Mouse (Mus musculus): ENCODE results near the gene Cntn5.

Gene Cntn5

DNA sequence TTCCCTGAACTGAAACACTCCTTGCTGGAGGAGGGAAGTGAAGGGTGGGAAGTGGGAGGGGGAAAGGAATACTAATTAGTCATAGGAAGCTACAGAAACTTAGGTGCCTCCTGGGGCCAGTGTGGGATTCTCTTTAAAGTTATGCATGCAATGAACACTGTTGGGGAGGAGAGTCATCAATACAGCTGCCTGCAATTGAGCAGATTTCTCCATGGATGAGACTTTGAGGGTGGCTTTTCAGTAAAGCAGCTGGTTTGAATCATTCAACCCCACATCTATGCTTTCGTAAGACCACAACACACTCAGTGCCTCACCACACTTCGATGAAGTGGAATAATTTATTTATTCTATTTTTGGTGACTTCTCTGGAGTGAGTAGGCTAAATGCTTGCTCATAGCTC, 674.9 kb downstream of the Cntn5 start:
- CTCF ChIA-PET, result no interaction called here

DNA sequence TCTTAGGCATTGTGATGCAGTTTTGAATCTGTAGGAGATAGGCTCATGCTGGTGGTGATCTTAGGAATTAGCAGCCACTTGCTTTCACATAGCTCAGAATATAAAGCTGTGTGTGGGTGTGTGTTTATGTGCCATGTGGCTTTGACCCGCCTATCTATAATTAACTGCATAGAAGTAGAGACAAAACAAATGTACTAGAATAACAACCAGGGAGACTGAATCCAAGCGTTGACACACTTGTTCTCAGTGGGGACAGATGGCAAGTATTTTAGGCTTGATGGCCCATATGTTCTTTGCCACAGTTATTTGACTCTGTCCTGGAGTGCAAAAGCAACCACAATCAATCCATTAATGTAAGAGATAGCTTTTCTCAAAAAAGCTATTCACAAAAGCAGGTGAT, 678.6 kb downstream of the Cntn5 start:
- CTCF ChIA-PET, result no interaction called here

DNA sequence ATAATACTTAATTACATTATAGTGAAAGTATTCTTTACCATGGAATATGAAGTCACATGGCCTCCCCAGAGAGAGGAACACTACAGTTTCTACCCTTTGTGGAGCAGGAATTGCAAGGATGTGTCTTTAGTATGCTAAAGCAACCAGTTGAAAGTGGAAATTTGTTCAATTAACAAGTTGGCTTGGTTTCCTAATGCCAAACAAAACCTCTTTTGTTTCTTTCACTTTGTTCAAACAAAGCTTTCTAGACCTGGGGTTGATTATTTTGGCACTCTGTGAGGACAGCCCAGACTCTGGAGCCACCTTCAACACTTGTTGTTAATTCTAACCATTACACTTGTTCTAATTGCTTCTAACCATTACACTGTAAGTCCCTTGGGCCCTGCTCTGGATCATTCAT, 718.5 kb downstream of the Cntn5 start:
- CTCF ChIA-PET, result no interaction called here

DNA sequence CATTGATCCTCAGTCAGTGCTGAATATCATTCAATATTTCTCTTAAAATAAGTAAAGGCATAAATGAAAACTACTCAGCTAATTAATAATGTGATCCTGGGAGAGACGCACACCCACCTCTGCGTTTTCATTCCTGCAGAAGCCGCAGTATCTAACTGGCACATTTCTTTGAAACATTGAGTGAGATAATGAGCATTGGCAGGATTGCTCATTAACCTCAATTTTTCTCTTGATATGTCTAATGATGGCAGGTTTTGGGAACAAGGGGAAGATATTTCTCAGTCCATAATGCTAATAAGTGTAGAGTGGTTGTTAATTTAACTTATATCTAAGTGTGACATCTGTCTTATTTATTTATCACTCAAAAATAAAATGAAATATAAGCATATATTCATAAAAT, 734.0 kb downstream of the Cntn5 start:
- CTCF ChIA-PET, result no interaction called here

- CTCF ChIA-PET, result no interaction called here
Measured at GRCm38 (mm10) chr9:10121350-10122057, 783.1 kb downstream of the Cntn5 start.

DNA sequence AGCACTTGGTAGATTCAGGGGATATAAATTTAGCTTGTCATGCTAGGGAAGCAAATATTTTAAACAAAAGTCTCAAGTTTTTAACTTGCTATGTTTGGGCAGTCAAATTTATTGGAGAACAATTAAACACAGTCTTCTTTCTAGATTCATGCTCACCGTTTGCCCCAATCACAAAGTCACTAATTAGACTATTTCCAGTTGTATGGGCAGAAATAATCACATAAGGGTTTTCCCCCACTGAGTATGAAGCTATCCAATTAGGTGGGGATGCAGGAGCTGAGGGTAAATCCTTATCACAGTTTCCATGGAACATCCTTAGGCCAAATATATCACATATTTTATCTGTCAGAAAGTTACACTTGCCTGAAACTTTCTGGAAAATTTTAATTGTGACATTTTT, 788.0 kb downstream of the Cntn5 start:
- CTCF ChIA-PET, result interaction anchor here (0.9 kb wide), 1 partner anchor 9 kb away, joined by 3 read pairs; no protein-coding TSS in a partner anchor

GRCm38 (mm10) chr9:10109156-10109555, 795.4 kb downstream of the Cntn5 start:
- CTCF ChIA-PET, result no interaction called here

GRCm38 (mm10) chr9:10107861-10108260, 796.7 kb downstream of the Cntn5 start:
- CTCF ChIA-PET, result interaction anchor here (0.7 kb wide), 1 partner anchor 9 kb away, joined by 3 read pairs; no protein-coding TSS in a partner anchor

GRCm38 (mm10) chr9:10101812-10102440, 802.6 kb downstream of the Cntn5 start:
- CTCF ChIA-PET, result no interaction called here

GRCm38 (mm10) chr9:10076282-10076681, 828.3 kb downstream of the Cntn5 start:
- CTCF ChIA-PET, result no interaction called here

GRCm38 (mm10) chr9:10073401-10073800, 831.2 kb downstream of the Cntn5 start:
- CTCF ChIA-PET, result no interaction called here

DNA sequence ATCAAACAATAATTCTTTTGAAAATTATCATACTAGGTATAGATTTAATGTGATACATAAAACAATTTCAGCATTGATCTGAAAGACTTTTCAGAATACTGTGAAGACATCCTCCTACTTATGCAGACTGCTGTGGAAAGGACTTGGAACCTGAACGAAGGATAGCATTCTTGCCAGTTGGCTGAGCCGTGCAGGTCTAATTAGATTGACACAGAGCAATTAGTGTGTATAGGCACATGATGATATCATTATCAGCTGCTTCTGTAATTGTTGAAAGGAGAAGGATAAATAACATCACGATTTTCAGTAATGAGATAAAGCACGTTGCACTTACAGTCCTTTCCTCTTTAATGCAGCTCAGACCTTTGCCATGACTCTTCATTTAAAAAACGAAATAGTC, 831.7 kb downstream of the Cntn5 start:
- CTCF ChIA-PET, result no interaction called here

GRCm38 (mm10) chr9:10071271-10071670, 833.3 kb downstream of the Cntn5 start:
- CTCF ChIA-PET, result no interaction called here

- CTCF ChIA-PET, result no interaction called here
Measured at GRCm38 (mm10) chr9:10044969-10045789, 859.4 kb downstream of the Cntn5 start.

DNA sequence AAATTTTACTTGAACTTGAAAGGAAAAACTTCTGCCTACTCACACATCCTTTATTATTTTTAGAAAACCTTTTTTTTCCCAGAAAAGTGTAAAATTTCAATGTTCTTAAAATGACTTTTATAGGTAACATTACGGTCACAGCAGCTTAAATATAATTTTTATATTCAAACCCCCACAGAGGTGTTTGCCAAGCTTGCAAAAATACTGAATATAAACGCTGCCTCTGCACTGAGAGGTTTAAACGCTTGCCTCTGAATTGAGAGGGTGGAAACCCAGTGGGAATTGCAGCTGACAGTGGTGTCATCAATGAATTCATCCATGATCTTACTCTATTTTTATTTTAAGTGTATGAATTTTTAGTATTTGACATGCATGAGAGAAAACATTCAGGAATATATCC, 861.6 kb downstream of the Cntn5 start:
- CTCF ChIA-PET, result no interaction called here

- CTCF ChIA-PET, result no interaction called here
Measured at GRCm38 (mm10) chr9:10015129-10015528, 889.4 kb downstream of the Cntn5 start.

DNA sequence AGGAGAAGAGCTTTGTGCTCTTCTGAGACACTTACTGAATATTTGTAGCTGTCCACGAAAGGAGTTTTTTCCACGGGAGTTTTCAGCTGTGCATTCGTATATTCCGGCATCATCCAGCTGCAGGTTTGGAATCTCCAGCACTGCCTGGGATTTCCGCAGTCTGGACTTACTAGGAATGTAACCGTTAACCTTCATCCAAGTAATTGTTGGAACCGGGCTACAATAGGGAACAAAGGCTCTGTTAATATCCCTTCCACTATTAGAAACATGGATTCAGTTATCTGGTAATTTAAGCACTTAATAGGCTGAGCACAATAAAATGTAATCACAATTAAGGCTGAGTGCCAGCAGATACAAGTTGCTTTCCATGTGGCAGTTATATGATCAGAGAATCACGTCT, 920.5 kb downstream of the Cntn5 start:
- CTCF ChIA-PET, result no interaction called here

DNA sequence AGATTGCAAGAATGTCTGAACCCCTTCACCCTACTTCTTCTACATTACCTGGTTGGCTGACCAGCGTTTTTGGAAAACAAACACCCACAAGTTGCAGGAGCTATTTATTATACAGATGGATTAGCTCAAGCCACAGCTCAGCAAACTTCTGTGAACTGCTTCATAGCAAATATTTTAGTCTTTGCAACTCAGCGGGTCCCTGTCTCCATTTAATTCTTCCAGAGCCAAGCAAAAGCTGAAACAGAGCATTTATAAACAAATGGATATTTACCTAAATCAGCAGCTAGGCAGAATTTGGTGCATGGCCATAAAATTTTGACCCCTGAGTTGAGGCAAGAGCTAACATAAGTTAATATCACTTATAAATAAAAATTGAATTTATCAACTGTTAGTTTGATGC, 921.4 kb downstream of the Cntn5 start:
- CTCF ChIA-PET, result no interaction called here

- CTCF ChIA-PET, result no interaction called here
Measured at GRCm38 (mm10) chr9:9965370-9965769, 939.2 kb downstream of the Cntn5 start.

GRCm38 (mm10) chr9:9960610-9961172, 943.9 kb downstream of the Cntn5 start:
- CTCF ChIA-PET, result no interaction called here

DNA sequence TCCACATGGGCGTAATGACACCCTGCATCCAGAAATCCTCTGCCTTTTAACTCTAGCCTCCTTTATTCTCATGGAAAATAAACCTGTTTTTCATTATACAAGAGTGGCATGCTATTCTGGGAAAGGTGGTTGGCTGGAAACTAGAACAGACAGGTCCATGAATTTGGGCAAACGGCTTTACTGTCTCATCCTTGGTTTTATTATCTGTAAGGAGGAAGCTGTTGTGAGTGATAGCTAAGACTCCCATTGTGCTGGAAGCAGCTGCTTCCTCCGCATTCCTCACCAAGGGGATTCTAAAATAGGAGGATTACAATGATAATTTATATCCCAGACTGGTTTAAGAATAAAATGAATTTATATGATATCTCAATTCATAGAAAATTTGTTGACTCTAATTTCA, 955.2 kb downstream of the Cntn5 start:
- CTCF ChIA-PET, result no interaction called here

DNA sequence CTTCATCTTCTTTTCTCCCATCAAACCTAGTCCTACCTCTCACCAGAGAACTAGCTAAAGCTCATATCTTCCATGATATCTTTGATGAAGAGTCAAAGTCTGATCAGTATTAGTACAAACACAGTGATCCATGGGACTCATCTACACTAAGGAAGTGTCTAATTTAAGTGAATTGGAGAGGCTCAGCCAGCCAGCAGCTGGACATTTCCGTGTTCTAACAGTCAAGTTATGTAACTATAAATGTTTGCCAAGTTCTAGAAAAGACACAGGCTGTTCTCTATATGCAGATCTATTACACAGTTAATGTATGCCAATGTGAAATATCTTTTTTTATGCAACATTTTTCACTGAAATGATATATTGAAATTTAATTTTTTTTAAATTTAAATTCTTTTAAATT, 959.7 kb downstream of the Cntn5 start:
- CTCF ChIA-PET, result no interaction called here
